Mouse (Mus musculus): ENCODE data around the gene 4930522L14Rik. TPM values are rescaled to one million over a fixed set of nuclear protein-coding genes. Genes with fewer than 3 reads are reported as not detected.

The 4930522L14Rik gene
- polyA plus RNA-seq, 1 experiment from 2014 or later: 3.4 TPM

Other genes starting within 250 kb of the 4930522L14Rik start
- 9.1 and 9.6 TPM in 2 replicates for gene Crlf2, start 192.9 kb downstream of the 4930522L14Rik start, polyA plus RNA-seq (2015; fragmentation: Nextera tagmentation; extraction: Ambion mirVana)
- 0.79 and 1.0 TPM in 2 replicates for gene 5430403G16Rik, start 60.8 kb downstream of the 4930522L14Rik start, polyA plus RNA-seq (2015; fragmentation: Nextera tagmentation; extraction: Ambion mirVana)
- 0.42 and 0.51 TPM in 2 replicates for gene Gm15446, start 171.5 kb upstream of the 4930522L14Rik start, polyA plus RNA-seq (2015; fragmentation: Nextera tagmentation; extraction: Ambion mirVana)
- 9.7 and 11.9 TPM in 2 replicates for gene Zfp932, start 244.6 kb upstream of the 4930522L14Rik start, polyA plus RNA-seq (2015; fragmentation: Nextera tagmentation; extraction: Ambion mirVana)

All from heart, embryonic 13.5 days (tissue).